Mouse (Mus musculus) subcutaneous adipose tissue, adult 2 months (tissue): ENCODE results near the gene Zscan18. TPM values are rescaled to one million over a fixed set of nuclear protein-coding genes. Genes with fewer than 3 reads are reported as not detected.

Source experiments
- polyA plus RNA-seq: library from polyadenylated mRNA; depleted of rRNA; stranded (reverse); fragments of >200 nt; gene quantifications from 2 replicates; pipeline ENCODE4 v1.2.3, GENCODE M21; 2012; ENCODE audit warnings: low replicate concordance; rRNA removed

The Zscan18 gene
- polyA plus RNA-seq, result 1.1 and 5.5 TPM in 2 replicates

DNA sequence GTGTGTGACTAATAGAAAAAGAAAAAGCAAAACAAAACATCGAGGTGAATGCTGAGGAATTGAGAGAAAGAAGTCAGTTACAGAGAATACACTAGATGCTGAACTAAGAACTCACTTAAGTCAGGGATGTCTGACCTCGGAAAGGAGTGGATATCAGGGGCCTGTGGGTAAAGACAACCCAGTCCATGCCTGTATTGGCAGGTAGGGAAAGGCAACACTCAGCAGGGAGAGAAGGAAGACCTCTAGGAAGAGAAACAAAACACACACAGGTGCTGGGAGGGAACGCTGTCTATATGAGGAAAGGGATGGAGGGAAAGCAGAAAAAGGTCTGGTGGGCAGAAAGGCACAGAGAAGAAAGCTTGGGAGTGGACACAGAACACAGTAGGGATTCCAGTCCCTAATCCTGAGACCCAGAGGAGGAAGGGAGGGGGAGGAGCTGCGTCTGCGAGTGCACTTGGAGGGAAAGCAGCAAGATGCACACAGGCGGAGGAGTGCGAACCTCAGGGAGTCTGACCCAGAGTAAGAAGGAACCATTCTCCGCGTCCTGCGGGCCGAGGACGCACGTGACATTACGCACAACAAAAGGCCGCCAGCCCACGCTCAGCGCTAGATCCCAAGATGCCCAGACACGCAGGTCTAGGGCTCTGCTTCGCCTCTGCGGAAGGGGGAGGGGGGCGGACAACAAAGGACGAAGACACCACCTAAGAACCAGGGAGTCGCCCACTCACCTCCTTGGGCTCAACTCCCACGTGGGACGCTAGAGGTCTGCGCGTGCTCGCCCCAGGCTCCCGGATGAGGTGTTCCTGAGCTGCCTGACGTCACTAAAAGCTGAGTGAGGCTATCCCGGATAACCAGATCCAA is at the start of gene Zscan18:
TSS of gene Zscan18 (minus strand) at position 770 of the 861 bp plus-strand sequence.

DNA sequence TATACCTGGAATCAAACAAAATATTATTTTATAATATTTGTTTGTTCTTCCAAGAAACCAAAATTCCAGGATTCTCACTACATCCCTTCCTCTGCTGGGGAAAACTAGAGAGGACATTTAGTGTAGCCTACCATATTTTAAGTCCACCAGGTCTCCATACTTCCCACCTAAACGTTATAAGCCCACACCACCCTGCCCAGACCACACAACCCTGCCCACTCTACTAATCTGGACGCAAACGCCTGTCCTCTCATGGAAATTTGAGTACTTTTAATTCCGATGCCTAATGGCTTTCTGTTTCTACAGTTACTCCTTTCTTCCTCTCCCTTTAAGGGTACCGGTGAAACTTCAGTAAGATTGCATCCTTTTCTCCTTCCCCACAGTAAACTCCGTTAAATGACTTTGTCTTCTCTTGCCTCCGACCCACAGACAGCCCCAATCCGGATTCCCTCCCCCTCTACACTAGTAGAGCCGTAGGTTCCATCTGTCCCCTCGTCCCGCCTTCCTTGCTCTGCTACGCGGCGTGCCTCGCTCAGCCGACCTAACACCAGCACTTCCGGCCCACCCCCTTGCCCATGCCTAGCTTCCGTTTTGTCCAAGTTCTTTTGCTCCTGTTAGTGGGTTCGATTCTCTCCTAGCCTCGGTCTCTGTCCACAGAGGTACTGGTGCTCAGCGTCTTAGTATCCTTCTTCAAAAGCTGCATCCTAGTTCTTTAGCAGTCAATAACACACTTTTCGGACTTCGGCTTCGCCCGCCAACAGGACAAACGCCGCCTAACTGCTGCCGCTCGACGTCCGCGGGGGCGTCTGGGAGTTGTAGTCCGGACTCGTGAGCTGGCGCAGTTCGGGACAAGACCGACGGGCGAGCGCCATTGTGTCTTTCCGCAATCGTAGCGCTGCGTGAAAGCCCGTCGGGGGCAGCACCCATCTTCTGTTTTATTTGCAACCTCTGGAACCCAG is 31.0 kb upstream of the Zscan18 start, which contains the start of gene Zfp110:
TSS of gene Zfp110 (plus strand) at position 600 of the 959 bp plus-strand sequence.

DNA sequence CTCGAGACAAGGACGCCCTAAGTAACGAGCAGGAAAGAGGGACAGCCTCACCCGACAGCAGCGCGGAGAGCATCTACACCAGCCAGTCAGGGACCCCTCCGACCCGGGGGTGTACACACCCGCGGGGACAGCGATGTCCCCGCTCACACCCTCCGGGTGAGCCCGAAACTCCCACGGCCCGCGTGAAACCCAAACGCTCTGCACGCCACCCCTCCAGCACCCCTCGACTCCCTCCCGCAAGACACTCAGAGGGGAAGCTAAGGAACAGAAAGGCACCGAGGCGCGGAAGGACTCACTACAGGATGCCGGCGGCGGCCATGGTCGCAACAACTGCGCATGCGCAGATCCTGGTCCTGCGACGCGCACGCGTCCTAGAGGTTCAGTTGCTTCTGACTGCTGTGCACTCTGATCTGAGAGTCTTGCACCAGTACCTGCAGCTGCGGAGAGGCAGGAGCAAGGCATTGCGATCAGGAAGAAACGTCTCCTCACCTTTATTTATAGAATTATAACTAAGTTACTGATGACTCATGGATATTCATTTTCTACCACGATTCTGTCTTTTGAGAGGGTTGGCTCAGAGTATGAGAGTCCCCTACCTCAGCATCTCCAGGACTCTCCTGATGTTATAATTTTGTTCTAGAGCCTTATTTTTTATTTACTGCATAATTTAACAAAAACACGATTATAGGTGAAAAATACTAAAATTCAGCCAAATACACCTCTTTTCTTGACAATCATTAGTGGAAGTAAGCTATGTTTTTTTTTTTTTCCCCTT is 15.3 kb upstream of the Zscan18 start, which contains the start of gene Zfp329:
TSS of gene Zfp329 (minus strand) at position 338 of the 775 bp plus-strand sequence.

DNA sequence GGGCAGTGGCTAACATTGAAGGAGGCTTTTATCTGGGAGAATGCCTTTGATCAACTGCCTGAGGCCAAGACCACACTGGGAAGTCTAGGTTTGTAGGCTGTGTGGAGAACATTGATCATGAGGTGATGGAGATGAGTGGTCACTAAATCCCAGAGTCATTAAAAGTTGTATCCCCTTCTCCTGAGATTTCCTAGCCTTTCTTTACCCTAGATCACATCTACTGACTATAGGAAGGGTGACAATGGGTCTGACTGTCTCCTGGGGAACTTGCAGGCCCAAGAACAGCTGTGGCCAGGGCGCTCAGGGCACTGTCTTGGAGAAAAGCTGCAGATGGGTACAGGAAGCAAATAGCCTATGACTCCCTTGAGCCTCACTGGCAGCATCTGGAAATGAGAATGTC is 68.5 kb downstream of the Zscan18 start, which contains the start of gene Vmn2r56:
TSS of gene Vmn2r56 (minus strand) at position 101 of the 400 bp plus-strand sequence.

Other genes starting within 250 kb of the Zscan18 start
- under 0.01 TPM in 1 of 2 replicates, not detected in the other for gene Vmn2r53, start 194.8 kb downstream of the Zscan18 start, polyA plus RNA-seq
- not detected in 2 replicates for gene Vmn2r54, start 163.3 kb downstream of the Zscan18 start, polyA plus RNA-seq
- gene Vmn2r55, start 118.6 kb downstream of the Zscan18 start, polyA plus RNA-seq, result not detected in 2 replicates
- not detected in 2 replicates for gene Vmn2r56, start 68.6 kb downstream of the Zscan18 start, polyA plus RNA-seq
- 2.1 and 3.4 TPM in 2 replicates for gene Zfp329, start 15.2 kb upstream of the Zscan18 start, polyA plus RNA-seq
- gene Zfp110, start 31.1 kb upstream of the Zscan18 start, polyA plus RNA-seq, result 12.8 and 17.1 TPM in 2 replicates
- gene Zfp128, start 77.5 kb upstream of the Zscan18 start, polyA plus RNA-seq, result 1.4 and 2.6 TPM in 2 replicates
- gene Zscan22, start 94.2 kb upstream of the Zscan18 start, polyA plus RNA-seq, result 6.9 and 16.2 TPM in 2 replicates
- 1,231 and 3,702 TPM in 2 replicates for gene Rps5, start 118.7 kb upstream of the Zscan18 start, polyA plus RNA-seq
- 0.26 and 0.54 TPM in 2 replicates for gene Rnf225, start 123.8 kb upstream of the Zscan18 start, polyA plus RNA-seq
- 5.6 and 11.9 TPM in 2 replicates for gene Zfp324, start 162.2 kb upstream of the Zscan18 start, polyA plus RNA-seq
- 5.9 and 11.7 TPM in 2 replicates for gene Zfp446, start 174.2 kb upstream of the Zscan18 start, polyA plus RNA-seq
- gene Slc27a5, start 194.6 kb upstream of the Zscan18 start, polyA plus RNA-seq, result 0.32 and 0.63 TPM in 2 replicates
- gene Trim28, start 195.5 kb upstream of the Zscan18 start, polyA plus RNA-seq, result 168 and 437 TPM in 2 replicates
- gene Zbtb45, start 206.4 kb upstream of the Zscan18 start, polyA plus RNA-seq, result 12.3 and 22.9 TPM in 2 replicates
- gene Chmp2a, start 231.2 kb upstream of the Zscan18 start, polyA plus RNA-seq, result 100 and 104 TPM in 2 replicates
- gene Ube2m, start 234.6 kb upstream of the Zscan18 start, polyA plus RNA-seq, result 232 and 241 TPM in 2 replicates